Mouse (Mus musculus): Measurements from ENCODE around the gene Trmo. TPM values are rescaled to one million over a fixed set of nuclear protein-coding genes. Genes with fewer than 3 reads are reported as not detected.
A peak's percentile ranks its signal among the peaks of the same experiment; 100 is the strongest.

Gene Trmo
- total RNA-seq, 2 experiments from 2014 or later: 2.6 to 3.1 TPM

GRCm38 (mm10) chr4:46371030-46371429, 18.2 kb downstream of the Trmo start:
- peak; percentile 56 for DNase-seq (ENCODE audit: low spot score)

GRCm38 (mm10) chr4:46370406-46370805, 18.8 kb downstream of the Trmo start:
- no peak for DNase-seq (ENCODE audit: low spot score)

GRCm38 (mm10) chr4:46369070-46369469, 20.2 kb downstream of the Trmo start:
- DNase-seq (ENCODE audit: low spot score): no peak

- DNase-seq (ENCODE audit: low spot score): no peak
These were observed 21.7 kb downstream of the Trmo start for GRCm38 (mm10) chr4:46367487-46367959.

- no peak for DNase-seq (ENCODE audit: low spot score)
These were observed 24.9 kb downstream of the Trmo start for GRCm38 (mm10) chr4:46364360-46364759.

- DNase-seq (ENCODE audit: low spot score): no peak
These were observed 28.0 kb downstream of the Trmo start for GRCm38 (mm10) chr4:46361258-46361657.

- no peak for DNase-seq (ENCODE audit: low spot score)
These were observed 29.5 kb downstream of the Trmo start for GRCm38 (mm10) chr4:46359539-46360253.

- peak; percentile 60 for DNase-seq (ENCODE audit: low spot score)
These were observed 32.7 kb downstream of the Trmo start for GRCm38 (mm10) chr4:46356351-46357133.

GRCm38 (mm10) chr4:46353045-46353444, 36.2 kb downstream of the Trmo start:
- no peak for DNase-seq (ENCODE audit: low spot score)

- no peak for DNase-seq (ENCODE audit: low spot score)
These were observed 39.7 kb downstream of the Trmo start for GRCm38 (mm10) chr4:46349530-46349929.

- DNase-seq (ENCODE audit: low spot score): no peak
These were observed 40.3 kb downstream of the Trmo start for GRCm38 (mm10) chr4:46348897-46349296.

- DNase-seq (ENCODE audit: low spot score): no peak
These were observed 41.4 kb downstream of the Trmo start for GRCm38 (mm10) chr4:46347580-46348515.

GRCm38 (mm10) chr4:46347141-46347540, 42.1 kb downstream of the Trmo start:
- no peak for DNase-seq (ENCODE audit: low spot score)

- no peak for DNase-seq (ENCODE audit: low spot score)
These were observed 43.0 kb downstream of the Trmo start for GRCm38 (mm10) chr4:46346221-46346620.

- DNase-seq (ENCODE audit: low spot score): no peak
These were observed 43.5 kb downstream of the Trmo start for GRCm38 (mm10) chr4:46345773-46346100.

- no peak for DNase-seq (ENCODE audit: low spot score)
These were observed 44.0 kb downstream of the Trmo start for GRCm38 (mm10) chr4:46345056-46345772.

GRCm38 (mm10) chr4:46344288-46344687, 44.9 kb downstream of the Trmo start:
- DNase-seq (ENCODE audit: low spot score): no peak

- no peak for DNase-seq (ENCODE audit: low spot score)
These were observed 45.5 kb downstream of the Trmo start, which contains the start of gene Foxe1 for GRCm38 (mm10) chr4:46343596-46344260. Gene Foxe1 (plus strand): TSS chr4:46343609.

GRCm38 (mm10) chr4:46342711-46343286, 46.4 kb downstream of the Trmo start:
- no peak for DNase-seq (ENCODE audit: low spot score)
